Mouse (Mus musculus) ovary, postnatal 36 days (tissue): Measurements from ENCODE around the gene Skiv2l.
"Not testable (repeated sequence)": the region's sequence is repeated elsewhere in the genome, so short reads cannot be mapped to it uniquely, and the experiment has no call there.

ENCODE experiments used
- DNase-seq: peaks from one replicate; pipeline ENCODE4 v3.0.0; 2022; ENCODE audit warnings: low spot score, mixed read lengths

Skiv2l gene

GRCm38 (mm10) chr17:34811275-34811674, 38.7 kb downstream of the Skiv2l start:
- DNase-seq = no peak

- not testable (repeated sequence) for DNase-seq
Observed at GRCm38 (mm10) chr17:34810811-34811210, 39.2 kb downstream of the Skiv2l start.

- DNase-seq = not testable (repeated sequence)
Observed at GRCm38 (mm10) chr17:34810411-34810810, 39.6 kb downstream of the Skiv2l start.

- no peak for DNase-seq
Observed at GRCm38 (mm10) chr17:34808599-34809205, 41.3 kb downstream of the Skiv2l start.

- DNase-seq = no peak
Observed at GRCm38 (mm10) chr17:34807176-34807575, 42.8 kb downstream of the Skiv2l start.

GRCm38 (mm10) chr17:34804871-34805562, 45.0 kb downstream of the Skiv2l start:
- DNase-seq = no peak

GRCm38 (mm10) chr17:34804301-34804700, 45.7 kb downstream of the Skiv2l start, which contains the start of gene Cyp21a1:
Cyp21a1 (minus strand) TSS chr17:34804561.
- not testable (repeated sequence) for DNase-seq

GRCm38 (mm10) chr17:34803367-34803766, 46.6 kb downstream of the Skiv2l start:
- DNase-seq = not testable (repeated sequence)

- DNase-seq = not testable (repeated sequence)
Observed at GRCm38 (mm10) chr17:34802756-34803155, 47.3 kb downstream of the Skiv2l start.

GRCm38 (mm10) chr17:34800781-34801305, 49.2 kb downstream of the Skiv2l start:
- DNase-seq = not testable (repeated sequence)

- no peak for DNase-seq
Observed at GRCm38 (mm10) chr17:34799531-34799925, 50.5 kb downstream of the Skiv2l start.

GRCm38 (mm10) chr17:34798866-34799530, 51.0 kb downstream of the Skiv2l start:
- DNase-seq = no peak

- not testable (repeated sequence) for DNase-seq
Observed at GRCm38 (mm10) chr17:34798071-34798470, 51.9 kb downstream of the Skiv2l start.

GRCm38 (mm10) chr17:34797211-34797995, 52.6 kb downstream of the Skiv2l start:
- not testable (repeated sequence) for DNase-seq

- no peak for DNase-seq
Observed at GRCm38 (mm10) chr17:34796311-34797140, 53.5 kb downstream of the Skiv2l start.

- peak; percentile 25 for DNase-seq
Observed at GRCm38 (mm10) chr17:34795633-34796032, 54.4 kb downstream of the Skiv2l start.

- DNase-seq = no peak
Observed at GRCm38 (mm10) chr17:34795016-34795415, 55.0 kb downstream of the Skiv2l start.
